Mouse (Mus musculus) gastrocnemius, postnatal 36 days (tissue): ENCODE data around the gene Slc25a42. TPM values are rescaled to one million over a fixed set of nuclear protein-coding genes. Genes with fewer than 3 reads are reported as not detected.

Experiments used
- DNase-seq, 2 experiments: peaks; one replicate each; pipeline ENCODE4 v3.0.0; 2022
- intact Hi-C: fragments of 180-260 bp; cut with DNase I; formaldehyde crosslinking; loops from one replicate; pipeline ENCODE4 v1.15.1; 2025
- total RNA-seq, 2 experiments: library from RNA; stranded (reverse); gene quantifications; 2 replicates each; pipeline ENCODE4 v1.2.3; 2021

The Slc25a42 gene
- total RNA-seq, 2 experiments from 2014 or later = 28.0 to 40.6 TPM

- no peak for DNase-seq
- intact Hi-C loops = no loop called here
Measured at GRCm38 (mm10) chr8:70136591-70136990, 75.5 kb downstream of the Slc25a42 start.

GRCm38 (mm10) chr8:70134931-70135330 is 77.2 kb downstream of the Slc25a42 start:
- DNase-seq = no peak
- intact Hi-C loops = no loop called here

Other genes with a start within 250 kb of the Slc25a42 start
- 10 to 100 TPM; 25.6 to 29.1 TPM for gene Gatad2a, start 215.9 kb downstream of the Slc25a42 start, total RNA-seq
- 10 to 100 TPM; 24.2 to 25.8 TPM for gene Mau2, start 169.6 kb downstream of the Slc25a42 start, total RNA-seq
- 10 to 100 TPM; 14.6 to 17.7 TPM for gene Sugp1, start 169.5 kb downstream of the Slc25a42 start, total RNA-seq
- under 1 TPM in 1 of 2 experiments, not detected in 1; 0.48 TPM for gene Tm6sf2, start 139.4 kb downstream of the Slc25a42 start, total RNA-seq
- gene Hapln4, start 128.8 kb downstream of the Slc25a42 start, total RNA-seq = under 1 TPM in 1 of 2 experiments, not detected in 1; 0.15 TPM
- gene Ncan, start 91.4 kb downstream of the Slc25a42 start, total RNA-seq = not detected
- gene Nr2c2ap, start 81.0 kb downstream of the Slc25a42 start, total RNA-seq = 1 to 10 TPM; 4.3 to 4.6 TPM
- gene Rfxank, start 73.2 kb downstream of the Slc25a42 start, total RNA-seq = 1 to 10 TPM; 6.2 to 9.3 TPM
- 10 to 100 TPM; 14.2 to 16.3 TPM for gene Borcs8, start 72.8 kb downstream of the Slc25a42 start, total RNA-seq
- under 1 TPM; 0.28 to 0.32 TPM for gene Mef2b, start 72.6 kb downstream of the Slc25a42 start, total RNA-seq
- 10 to 100 TPM; 75.3 to 75.9 TPM for gene Tmem161a, start 39.9 kb downstream of the Slc25a42 start, total RNA-seq
- 10 to 100 TPM; 34.8 to 46.2 TPM for gene Sugp2, start 21.9 kb upstream of the Slc25a42 start, total RNA-seq
- gene Armc6, start 22.2 kb upstream of the Slc25a42 start, total RNA-seq = 1 to 10 TPM; 6.8 to 7.3 TPM
- gene Homer3, start 70.5 kb upstream of the Slc25a42 start, total RNA-seq = 1 to 10 TPM; 3.0 to 4.7 TPM
- 10 to 100 TPM; 28.8 to 33.0 TPM for gene Ddx49, start 90.2 kb upstream of the Slc25a42 start, total RNA-seq
- gene Cope, start 90.2 kb upstream of the Slc25a42 start, total RNA-seq = 100 to 1,000 TPM; 115 TPM
- gene Cers1, start 103.5 kb upstream of the Slc25a42 start, total RNA-seq = 10 to 100 TPM; 14.1 to 19.1 TPM
- 1 to 10 TPM in 1 of 2 experiments, under 1 TPM in 1; 0.52 to 3.9 TPM for gene Gdf1, start 117.5 kb upstream of the Slc25a42 start, total RNA-seq
- gene Upf1, start 141.0 kb upstream of the Slc25a42 start, total RNA-seq = 10 to 100 TPM; 27.0 to 27.6 TPM
- 1 to 10 TPM; 8.9 to 9.9 TPM for gene Comp, start 161.3 kb upstream of the Slc25a42 start, total RNA-seq
- gene Crtc1, start 227.3 kb upstream of the Slc25a42 start, total RNA-seq = 1 to 10 TPM; 5.3 to 7.5 TPM